Mouse (Mus musculus): ENCODE data around the gene Rps6kl1. TPM values are rescaled to one million over a fixed set of nuclear protein-coding genes. Genes with fewer than 3 reads are reported as not detected.

The Rps6kl1 gene
- total RNA-seq, 2 experiments from 2014 or later = 37.9 to 41.1 TPM

Other genes with a start within 250 kb of the Rps6kl1 start
- gene Fcf1, start 180.4 kb downstream of the Rps6kl1 start, total RNA-seq (2021) = 10 to 100 TPM; 24.0 to 25.1 TPM
- gene Arel1, start 180.4 kb downstream of the Rps6kl1 start, total RNA-seq (2021) = 100 to 1,000 TPM; 103 to 106 TPM
- 100 to 1,000 TPM; 116 to 118 TPM for gene Ylpm1, start 154.9 kb downstream of the Rps6kl1 start, total RNA-seq (2021)
- gene Prox2, start 40.5 kb downstream of the Rps6kl1 start, total RNA-seq (2021) = 1 to 10 TPM; 1.0 to 1.2 TPM
- gene Dlst, start 40.4 kb downstream of the Rps6kl1 start, total RNA-seq (2021) = 100 to 1,000 TPM; 173 TPM
- 1 to 10 TPM; 2.5 to 2.7 TPM for gene Pgf, start 26.5 kb upstream of the Rps6kl1 start, total RNA-seq (2021)
- gene Eif2b2, start 68.2 kb upstream of the Rps6kl1 start, total RNA-seq (2021) = 10 to 100 TPM; 63.5 to 65.0 TPM
- gene Mlh3, start 119.3 kb upstream of the Rps6kl1 start, total RNA-seq (2021) = 10 to 100 TPM; 14.3 TPM
- 10 to 100 TPM; 35.2 to 35.5 TPM for gene Acyp1, start 137.2 kb upstream of the Rps6kl1 start, total RNA-seq (2021)
- 1 to 10 TPM; 1.4 to 1.5 TPM for gene Zc2hc1c, start 137.3 kb upstream of the Rps6kl1 start, total RNA-seq (2021)
- gene Nek9, start 188.1 kb upstream of the Rps6kl1 start, total RNA-seq (2021) = 10 to 100 TPM; 25.1 to 26.4 TPM
- gene Tmed10, start 223.6 kb upstream of the Rps6kl1 start, total RNA-seq (2021) = 100 to 1,000 TPM; 157 to 161 TPM

Data from left cerebral cortex, postnatal 14 days (tissue).